Mouse (Mus musculus) right cerebral cortex, postnatal 10 days (tissue): Measurements from ENCODE around the gene Neurod6.

Experiments used
- DNase-seq, 2 experiments: peaks; one replicate each; pipeline ENCODE4 v3.0.0; 2021; ENCODE audit warnings: low spot score in 2 of 2

Gene Neurod6

DNA sequence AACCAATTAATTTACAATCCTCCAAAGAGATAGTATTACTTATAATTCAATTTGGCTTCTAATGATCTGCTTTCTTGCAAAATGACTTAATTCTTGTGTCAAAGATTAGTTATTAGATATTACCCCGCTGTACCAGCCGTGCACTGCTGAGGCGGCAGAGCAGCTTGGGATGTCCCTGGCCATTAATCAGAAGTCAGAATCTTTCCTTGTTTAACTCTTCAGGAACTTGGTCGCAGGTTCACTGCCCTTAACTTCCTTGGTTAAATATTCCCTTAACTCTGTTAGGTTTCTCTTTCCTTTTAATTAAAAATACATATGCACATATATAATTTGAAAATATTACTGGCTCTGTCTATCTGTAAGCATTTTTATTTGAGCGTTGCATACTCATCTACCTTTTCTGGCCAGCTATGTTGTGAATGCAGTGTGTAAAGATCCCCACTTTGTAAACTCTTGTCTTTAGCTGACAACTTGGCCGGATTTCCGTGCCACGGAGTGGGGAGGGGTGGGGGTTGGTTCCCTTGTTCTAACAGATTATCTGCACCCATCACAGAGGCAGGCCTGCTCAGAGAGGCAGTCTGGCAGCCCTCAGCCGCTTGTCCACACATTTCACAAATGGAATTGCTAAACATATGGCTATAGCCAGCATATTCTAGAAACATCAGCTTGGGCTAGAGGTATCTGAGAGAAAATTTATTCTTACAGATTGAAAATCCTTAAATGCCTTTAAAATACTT is 34.1 kb downstream of the Neurod6 start:
- peak; percentile 50 to 65 for DNase-seq

DNA sequence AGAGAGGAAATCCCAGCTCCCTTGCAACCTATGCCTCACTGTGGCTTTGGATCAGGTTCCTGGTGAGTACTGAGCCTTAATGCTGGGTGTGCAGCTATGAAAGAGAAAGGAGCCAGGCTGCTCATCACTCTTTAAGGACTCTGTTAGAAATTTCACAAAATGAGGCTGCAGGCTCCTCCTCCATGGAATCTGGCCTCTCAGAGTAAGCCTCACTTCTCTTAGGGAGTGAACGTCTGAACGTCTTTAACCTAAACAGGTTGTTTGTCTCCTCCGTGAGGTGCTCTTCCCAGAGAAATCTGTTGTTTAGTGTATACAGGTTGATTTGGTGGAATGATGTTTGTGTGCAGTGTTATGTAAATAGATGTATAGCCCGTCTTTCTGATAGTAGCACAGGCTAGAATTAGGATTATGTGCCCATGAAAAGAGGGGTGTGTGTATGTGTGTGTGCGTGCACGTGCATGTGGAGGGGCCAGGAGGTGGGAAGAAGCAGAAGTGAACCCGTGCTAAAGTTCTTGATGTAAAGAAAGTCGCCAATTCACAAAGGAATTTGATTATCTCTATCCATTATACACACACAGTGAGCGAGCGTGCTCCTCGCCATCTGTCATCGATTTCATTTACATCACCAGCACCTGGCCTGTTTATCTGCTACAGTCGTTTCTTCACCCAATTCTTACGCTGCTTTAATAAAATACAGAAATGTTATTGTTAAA is 34.8 kb downstream of the Neurod6 start:
- DNase-seq, result no peak

DNA sequence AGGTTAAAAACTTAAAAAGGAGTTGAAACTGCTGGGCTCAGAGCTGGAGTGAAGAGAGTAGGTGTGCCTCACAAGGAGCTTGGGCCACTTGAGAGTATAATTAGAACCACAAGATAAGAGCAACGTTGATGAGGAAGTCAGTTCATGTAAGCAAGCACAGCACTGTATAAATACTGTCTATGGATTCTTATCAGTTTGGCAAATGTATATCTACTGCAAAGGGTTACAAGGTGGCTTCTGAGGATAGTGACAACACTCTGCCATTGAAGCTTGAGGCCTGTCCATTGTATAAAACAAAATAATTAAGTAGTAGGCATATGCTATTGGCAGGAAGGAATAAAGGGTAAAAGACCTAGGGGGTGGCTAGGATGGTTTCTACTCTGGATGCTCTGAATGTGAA is 46.4 kb downstream of the Neurod6 start:
- DNase-seq, result no peak
